Mouse (Mus musculus): Measurements from ENCODE around the gene Nr3c2. TPM values are rescaled to one million over a fixed set of nuclear protein-coding genes. Genes with fewer than 3 reads are reported as not detected.

Nr3c2 gene
- total RNA-seq, 1 experiment: 1.4 TPM

- no peak overlapping the region for H3K4me3 ChIP-seq (ENCODE audit: insufficient read depth in 1 of 2, low read depth in 1 of 2, low read length in 2 of 2, poor library complexity in 1 of 2, severe bottlenecking in 1 of 2)
- no peaks in the 10 kb centered on the region for H3K4me1 ChIP-seq (ENCODE audit: control insufficient read depth in 2 of 2, insufficient read depth in 2 of 2, low read length in 2 of 2, poor library complexity in 1 of 2)
- H3K9ac ChIP-seq (ENCODE audit: insufficient read depth, low read depth, low read length, poor library complexity, severe bottlenecking): no peak overlapping the region
- in situ Hi-C loops (cut with MboI; ENCODE audit: low sequenced_read_pairs in 2 of 2, unreplicated experiment in 2 of 2): no loop called here
- no peak for DNase-seq (ENCODE audit: low read depth, low spot score)
- no peaks in the 10 kb centered on the region for H3K9me3 ChIP-seq (ENCODE audit: control insufficient read depth, insufficient read depth, low read depth, low read length)
- no peaks in the 10 kb centered on the region for H3K36me3 ChIP-seq (ENCODE audit: control insufficient read depth, insufficient read depth, low read length, poor library complexity, severe bottlenecking)
- no peak overlapping the region for H3K27ac ChIP-seq (ENCODE audit: insufficient read depth, low read depth, low read length, poor library complexity, severe bottlenecking)
- TF ChIP-seq ZC3H11A (IDR thresholded peaks at IDR 0.05; ENCODE audit: borderline replicate concordance, low read depth, low read length) (no peak), HCFC1 (IDR thresholded peaks at IDR 0.05; ENCODE audit: borderline replicate concordance, insufficient read depth, low read length) (no peak)
These were observed 323.9 kb downstream of the Nr3c2 start for GRCm38 (mm10) chr8:77223123-77223522.

DNA sequence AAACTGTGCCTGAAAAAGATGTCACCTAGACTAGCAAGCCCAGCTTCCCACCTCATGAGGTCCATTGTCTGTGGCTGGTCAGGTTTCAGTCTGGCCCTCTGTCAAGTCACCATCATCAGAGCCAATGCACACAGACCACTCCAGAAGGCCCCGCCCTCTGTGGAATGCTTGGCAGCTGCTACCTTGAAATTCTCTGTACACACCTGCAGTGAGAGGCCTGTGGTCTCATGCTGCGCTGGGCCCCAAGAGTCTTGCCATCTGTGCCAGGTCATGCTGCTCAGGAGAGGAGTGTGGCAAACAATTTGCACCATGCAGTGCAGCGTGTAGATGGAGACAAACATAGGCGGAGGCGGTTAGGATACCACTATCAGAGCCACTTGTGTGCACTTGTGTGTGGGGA lies 328.5 kb downstream of the Nr3c2 start:
- TF ChIP-seq ZNF384 (IDR thresholded peaks at IDR 0.05; ENCODE audit: low read depth, low read length) (no peak), MAFK (IDR thresholded peaks at IDR 0.05; ENCODE audit: insufficient read depth, low read depth, low read length) (no peak), ZC3H11A (IDR thresholded peaks at IDR 0.05; ENCODE audit: borderline replicate concordance, low read depth, low read length) (no peak), CHD2 (IDR thresholded peaks at IDR 0.05; ENCODE audit: low read depth, low read length) (no peak), HCFC1 (IDR thresholded peaks at IDR 0.05; ENCODE audit: borderline replicate concordance, insufficient read depth, low read length) (no peak)
- Histone ChIP-seq H3K4me1 (ENCODE audit: control insufficient read depth in 2 of 2, insufficient read depth in 2 of 2, low read length in 2 of 2, poor library complexity in 1 of 2) (no peaks in the 10 kb centered on the region), H3K36me3 (ENCODE audit: control insufficient read depth, insufficient read depth, low read length, poor library complexity, severe bottlenecking) (no peaks in the 10 kb centered on the region), H3K27ac (ENCODE audit: insufficient read depth, low read depth, low read length, poor library complexity, severe bottlenecking) (no peak overlapping the region), H3K9ac (ENCODE audit: insufficient read depth, low read depth, low read length, poor library complexity, severe bottlenecking) (no peak overlapping the region), H3K9me3 (ENCODE audit: control insufficient read depth, insufficient read depth, low read depth, low read length) (no peaks in the 10 kb centered on the region), H3K4me3 (ENCODE audit: insufficient read depth in 1 of 2, low read depth in 1 of 2, low read length in 2 of 2, poor library complexity in 1 of 2, severe bottlenecking in 1 of 2) (no peak overlapping the region)
- in situ Hi-C loops (cut with MboI; ENCODE audit: low sequenced_read_pairs in 2 of 2, unreplicated experiment in 2 of 2): no loop called here
- DNase-seq (ENCODE audit: low read depth, low spot score): no peak

DNA sequence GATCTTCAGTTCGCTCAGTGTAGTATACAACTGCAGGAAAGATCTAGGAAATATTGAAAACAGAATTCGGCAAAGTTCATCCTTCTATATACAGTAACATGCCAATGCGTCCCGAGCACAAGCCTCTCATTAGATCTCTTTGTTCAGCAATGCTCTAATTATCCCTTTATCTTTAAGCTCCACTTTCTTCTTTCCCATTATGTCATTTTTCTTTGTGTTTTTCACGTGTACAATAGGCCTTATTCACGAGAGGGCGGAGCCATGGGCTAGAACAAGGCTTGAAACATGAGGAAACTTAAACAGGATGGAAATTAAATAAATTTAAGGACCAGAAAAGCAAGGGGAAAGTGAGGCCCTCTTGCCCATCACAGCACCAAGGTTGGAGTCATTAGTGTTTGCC lies 329.4 kb downstream of the Nr3c2 start:
- H3K36me3 ChIP-seq (ENCODE audit: control insufficient read depth, insufficient read depth, low read length, poor library complexity, severe bottlenecking): no peaks in the 10 kb centered on the region
- no peak overlapping the region for H3K4me3 ChIP-seq (ENCODE audit: insufficient read depth in 1 of 2, low read depth in 1 of 2, low read length in 2 of 2, poor library complexity in 1 of 2, severe bottlenecking in 1 of 2)
- H3K9me3 ChIP-seq (ENCODE audit: control insufficient read depth, insufficient read depth, low read depth, low read length): no peaks in the 10 kb centered on the region
- H3K4me1 ChIP-seq (ENCODE audit: control insufficient read depth in 2 of 2, insufficient read depth in 2 of 2, low read length in 2 of 2, poor library complexity in 1 of 2): no peaks in the 10 kb centered on the region
- no peak overlapping the region for H3K9ac ChIP-seq (ENCODE audit: insufficient read depth, low read depth, low read length, poor library complexity, severe bottlenecking)
- no peak for DNase-seq (ENCODE audit: low read depth, low spot score)
- TF ChIP-seq HCFC1 (IDR thresholded peaks at IDR 0.05; ENCODE audit: borderline replicate concordance, insufficient read depth, low read length): no peak
- no peak for TF ChIP-seq CHD2 (IDR thresholded peaks at IDR 0.05; ENCODE audit: low read depth, low read length)
- no peak for TF ChIP-seq ZNF384 (IDR thresholded peaks at IDR 0.05; ENCODE audit: low read depth, low read length)
- TF ChIP-seq ZC3H11A (IDR thresholded peaks at IDR 0.05; ENCODE audit: borderline replicate concordance, low read depth, low read length): no peak
- no peak for TF ChIP-seq MAFK (IDR thresholded peaks at IDR 0.05; ENCODE audit: insufficient read depth, low read depth, low read length)
- in situ Hi-C loops (cut with MboI; ENCODE audit: low sequenced_read_pairs in 2 of 2, unreplicated experiment in 2 of 2): no loop called here
- H3K27ac ChIP-seq (ENCODE audit: insufficient read depth, low read depth, low read length, poor library complexity, severe bottlenecking): no peak overlapping the region

DNA sequence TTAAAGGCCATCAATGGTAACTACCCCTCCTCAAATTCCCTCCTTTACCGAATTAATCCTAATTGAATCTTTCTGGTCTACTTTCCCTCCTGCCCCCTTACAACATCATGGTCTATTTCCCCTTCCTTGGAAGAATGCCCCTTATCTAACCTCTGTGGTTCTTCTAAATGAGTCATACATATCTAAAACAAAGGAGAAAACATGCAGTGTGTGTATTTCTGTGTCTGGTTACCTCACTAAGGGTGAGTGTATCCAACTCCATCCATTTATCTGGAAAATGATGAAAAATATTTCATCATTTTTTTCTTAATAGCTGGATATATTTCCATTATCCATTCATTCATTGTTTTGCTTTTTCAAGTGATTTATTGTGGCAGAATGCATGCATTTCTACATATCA lies 332.0 kb downstream of the Nr3c2 start:
- no peak overlapping the region for H3K4me3 ChIP-seq (ENCODE audit: insufficient read depth in 1 of 2, low read depth in 1 of 2, low read length in 2 of 2, poor library complexity in 1 of 2, severe bottlenecking in 1 of 2)
- in situ Hi-C loops (cut with MboI; ENCODE audit: low sequenced_read_pairs in 2 of 2, unreplicated experiment in 2 of 2): no loop called here

DNA sequence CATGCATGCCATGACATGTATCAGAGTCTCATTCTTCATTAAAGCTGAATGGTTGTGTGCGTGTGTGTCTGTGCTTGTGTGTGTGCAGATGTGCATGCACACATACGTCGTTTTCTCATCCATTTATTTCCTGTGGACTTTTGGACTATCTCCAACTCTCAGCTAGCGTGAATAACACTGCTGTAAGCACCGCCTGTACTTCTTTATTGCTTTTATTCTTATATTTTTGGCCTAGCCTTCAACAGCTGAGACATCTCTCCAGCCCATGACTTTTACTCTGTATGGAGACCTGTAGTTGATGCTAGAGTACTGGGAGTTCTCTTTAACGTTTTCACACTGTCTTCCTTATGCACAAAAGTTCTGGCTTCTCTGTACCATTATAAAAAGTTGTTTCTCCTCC lies 332.6 kb downstream of the Nr3c2 start:
- no peak for DNase-seq (ENCODE audit: low read depth, low spot score)
- Histone ChIP-seq H3K4me1 (ENCODE audit: control insufficient read depth in 2 of 2, insufficient read depth in 2 of 2, low read length in 2 of 2, poor library complexity in 1 of 2) (no peaks in the 10 kb centered on the region), H3K4me3 (ENCODE audit: insufficient read depth in 1 of 2, low read depth in 1 of 2, low read length in 2 of 2, poor library complexity in 1 of 2, severe bottlenecking in 1 of 2) (no peak overlapping the region), H3K9ac (ENCODE audit: insufficient read depth, low read depth, low read length, poor library complexity, severe bottlenecking) (no peak overlapping the region), H3K9me3 (ENCODE audit: control insufficient read depth, insufficient read depth, low read depth, low read length) (no peaks in the 10 kb centered on the region), H3K36me3 (ENCODE audit: control insufficient read depth, insufficient read depth, low read length, poor library complexity, severe bottlenecking) (no peaks in the 10 kb centered on the region), H3K27ac (ENCODE audit: insufficient read depth, low read depth, low read length, poor library complexity, severe bottlenecking) (no peak overlapping the region)
- TF ChIP-seq MAFK (IDR thresholded peaks at IDR 0.05; ENCODE audit: insufficient read depth, low read depth, low read length) (no peak), ZNF384 (IDR thresholded peaks at IDR 0.05; ENCODE audit: low read depth, low read length) (no peak), ZC3H11A (IDR thresholded peaks at IDR 0.05; ENCODE audit: borderline replicate concordance, low read depth, low read length) (no peak), CHD2 (IDR thresholded peaks at IDR 0.05; ENCODE audit: low read depth, low read length) (no peak), HCFC1 (IDR thresholded peaks at IDR 0.05; ENCODE audit: borderline replicate concordance, insufficient read depth, low read length) (no peak)
- in situ Hi-C loops (cut with MboI; ENCODE audit: low sequenced_read_pairs in 2 of 2, unreplicated experiment in 2 of 2): no loop called here

More for the DNA sequence above, 332.0 kb downstream of the Nr3c2 start:
- no peak for DNase-seq (ENCODE audit: low read depth, low spot score)
- Histone ChIP-seq H3K36me3 (ENCODE audit: control insufficient read depth, insufficient read depth, low read length, poor library complexity, severe bottlenecking) (no peaks in the 10 kb centered on the region), H3K4me1 (ENCODE audit: control insufficient read depth in 2 of 2, insufficient read depth in 2 of 2, low read length in 2 of 2, poor library complexity in 1 of 2) (no peaks in the 10 kb centered on the region), H3K27ac (ENCODE audit: insufficient read depth, low read depth, low read length, poor library complexity, severe bottlenecking) (no peak overlapping the region), H3K9me3 (ENCODE audit: control insufficient read depth, insufficient read depth, low read depth, low read length) (no peaks in the 10 kb centered on the region), H3K9ac (ENCODE audit: insufficient read depth, low read depth, low read length, poor library complexity, severe bottlenecking) (no peak overlapping the region)
- TF ChIP-seq ZNF384 (IDR thresholded peaks at IDR 0.05; ENCODE audit: low read depth, low read length) (no peak), ZC3H11A (IDR thresholded peaks at IDR 0.05; ENCODE audit: borderline replicate concordance, low read depth, low read length) (no peak), HCFC1 (IDR thresholded peaks at IDR 0.05; ENCODE audit: borderline replicate concordance, insufficient read depth, low read length) (no peak), MAFK (IDR thresholded peaks at IDR 0.05; ENCODE audit: insufficient read depth, low read depth, low read length) (no peak), CHD2 (IDR thresholded peaks at IDR 0.05; ENCODE audit: low read depth, low read length) (no peak)
